Mouse (Mus musculus) embryonic fibroblast, embryonic 13.5 days (primary cell): ENCODE measurements at regions not wholly inside any gene's neighbourhood (a gene's known extent, or its start where the extent isn't known, plus 50 kb on each side); places are given as distances from the start of the nearest gene placed in this dataset.

ENCODE experiments used
- CTCF ChIP-seq: IDR thresholded peaks from 2 replicates; pipeline ENCODE4 v1.5.1; 2011; ENCODE audit warnings: mild to moderate bottlenecking, control low read depth, low read length, moderate library complexity, borderline replicate concordance; ENCODE audit not compliant: insufficient read depth
- POLR2A ChIP-seq: IDR thresholded peaks from 2 replicates; pipeline ENCODE4 v1.6.1; 2011; ENCODE audit warnings: low read depth, mild to moderate bottlenecking, control low read depth, low read length, moderate library complexity

GRCm38 (mm10) chr19:45288722-45289121 is 53.1 kb upstream of the Lbx1 start:
- TF ChIP-seq POLR2A (no peak), CTCF (no peak)
